Mouse (Mus musculus) adrenal gland, postnatal 4 days (tissue): ENCODE results near the gene Dut. TPM values are rescaled to one million over a fixed set of nuclear protein-coding genes. Genes with fewer than 3 reads are reported as not detected.
"Not testable (repeated sequence)": the region's sequence is repeated elsewhere in the genome, so short reads cannot be mapped to it uniquely, and the experiment has no call there.

ENCODE experiments used
- DNase-seq, 2 experiments: peaks; one replicate each; pipeline ENCODE4 v3.0.0; 2021 to 2022; ENCODE audit warnings: low spot score in 2 of 2, mixed read lengths in 2 of 2
- total RNA-seq, 2 experiments: library from RNA; stranded (reverse); gene quantifications; 2 replicates each; pipeline ENCODE4 v1.2.3; 2021

The Dut gene
- total RNA-seq, 2 experiments from 2014 or later = 73.2 to 75.0 TPM

- DNase-seq = no peak
Measured at GRCm38 (mm10) chr2:125253699-125254098, 6.7 kb downstream of the Dut start.

GRCm38 (mm10) chr2:125254630-125255029, 7.6 kb downstream of the Dut start:
- DNase-seq = no peak

GRCm38 (mm10) chr2:125255886-125256285, 8.9 kb downstream of the Dut start:
- DNase-seq = no peak

- DNase-seq = no peak
Measured at GRCm38 (mm10) chr2:125259230-125260120, 12.5 kb downstream of the Dut start.

GRCm38 (mm10) chr2:125260326-125260725, 13.3 kb downstream of the Dut start:
- no peak for DNase-seq

GRCm38 (mm10) chr2:125263056-125263455, 16.1 kb downstream of the Dut start:
- no peak for DNase-seq

- DNase-seq = no peak
Measured at GRCm38 (mm10) chr2:125263753-125264152, 16.8 kb downstream of the Dut start.

GRCm38 (mm10) chr2:125268876-125269275, 21.9 kb downstream of the Dut start:
- DNase-seq = no peak

GRCm38 (mm10) chr2:125275617-125276016, 28.6 kb downstream of the Dut start:
- no peak for DNase-seq

GRCm38 (mm10) chr2:125276692-125277091, 29.7 kb downstream of the Dut start:
- no peak for DNase-seq

- DNase-seq = no peak
Measured at GRCm38 (mm10) chr2:125278474-125278873, 31.5 kb downstream of the Dut start.

- not testable (repeated sequence) for DNase-seq
Measured at GRCm38 (mm10) chr2:125279995-125280394, 33.0 kb downstream of the Dut start.

GRCm38 (mm10) chr2:125282334-125283206, 35.6 kb downstream of the Dut start:
- no peak for DNase-seq

- DNase-seq = no peak
Measured at GRCm38 (mm10) chr2:125285777-125286176, 38.8 kb downstream of the Dut start.

GRCm38 (mm10) chr2:125290197-125290965, 43.4 kb downstream of the Dut start:
- no peak for DNase-seq

- DNase-seq = no peak
Measured at GRCm38 (mm10) chr2:125291101-125291500, 44.1 kb downstream of the Dut start.

- no peak for DNase-seq
Measured at GRCm38 (mm10) chr2:125292616-125293015, 45.6 kb downstream of the Dut start.

GRCm38 (mm10) chr2:125293969-125294491, 47.0 kb downstream of the Dut start:
- no peak for DNase-seq

GRCm38 (mm10) chr2:125295526-125295925, 48.5 kb downstream of the Dut start:
- DNase-seq = no peak

- no peak for DNase-seq
Measured at GRCm38 (mm10) chr2:125298841-125299240, 51.9 kb downstream of the Dut start.
